18 mouse cellular contexts compared by ENCODE assay signal in genomic region chr1:157301266-157301665, GRCm38 (mm10).
"Had no signal": no experiment of that assay in that cellular context is flagged by ENCODE, and none has a peak within 500 bp of the region (broad histone marks: within the 10 kb centered on the region; RNA-seq: fewer than 3 reads in every experiment).

No protein-coding gene starts in this region.

- H3K27ac ChIP-seq: kidney, embryonic 15.5 days; layer of hippocampus, adult 2 months; limb, embryonic 10.5 days; limb, embryonic 13.5 days; liver, embryonic 13.5 days; neural tube, embryonic 13.5 days had no signal

- H3K4me1 ChIP-seq: kidney, embryonic 15.5 days; limb, embryonic 10.5 days; limb, embryonic 13.5 days; liver, embryonic 13.5 days; neural tube, embryonic 13.5 days had no signal

- H3K27me3 ChIP-seq: kidney, embryonic 15.5 days; limb, embryonic 13.5 days; liver, embryonic 13.5 days; neural tube, embryonic 13.5 days had no signal

- H3K4me2 ChIP-seq: kidney, embryonic 15.5 days; limb, embryonic 13.5 days; liver, embryonic 13.5 days; midbrain, embryonic 11.5 days; neural tube, embryonic 13.5 days had no signal

- DNase-seq: kidney, adult 8-10 months; kidney, postnatal 25 days; layer of hippocampus, adult 9-11 months; liver; liver, embryonic 13.5 days; lung, adult 2 months; lung, postnatal 14 days; lung, postnatal 4 days; midbrain, embryonic 14.5 days; thymus, adult 18-20 months; thymus, postnatal 14 days; thymus, postnatal 4 days had no signal

- H3K4me3 ChIP-seq: kidney, embryonic 15.5 days; layer of hippocampus, adult 2 months; limb, embryonic 10.5 days; limb, embryonic 13.5 days; liver, embryonic 13.5 days; neural tube, embryonic 13.5 days had no signal

- H3K9me3 ChIP-seq: kidney, embryonic 15.5 days; limb, embryonic 10.5 days; limb, embryonic 13.5 days; liver, embryonic 13.5 days; neural tube, embryonic 13.5 days had no signal

- H3K36me3 ChIP-seq: limb, embryonic 13.5 days; liver, embryonic 13.5 days had no signal

- H3K9ac ChIP-seq: kidney, embryonic 15.5 days; limb, embryonic 13.5 days; liver, embryonic 13.5 days; neural tube, embryonic 13.5 days had no signal
